Mouse (Mus musculus): ENCODE measurements around the gene Hoxd9.

Gene Hoxd9

DNA sequence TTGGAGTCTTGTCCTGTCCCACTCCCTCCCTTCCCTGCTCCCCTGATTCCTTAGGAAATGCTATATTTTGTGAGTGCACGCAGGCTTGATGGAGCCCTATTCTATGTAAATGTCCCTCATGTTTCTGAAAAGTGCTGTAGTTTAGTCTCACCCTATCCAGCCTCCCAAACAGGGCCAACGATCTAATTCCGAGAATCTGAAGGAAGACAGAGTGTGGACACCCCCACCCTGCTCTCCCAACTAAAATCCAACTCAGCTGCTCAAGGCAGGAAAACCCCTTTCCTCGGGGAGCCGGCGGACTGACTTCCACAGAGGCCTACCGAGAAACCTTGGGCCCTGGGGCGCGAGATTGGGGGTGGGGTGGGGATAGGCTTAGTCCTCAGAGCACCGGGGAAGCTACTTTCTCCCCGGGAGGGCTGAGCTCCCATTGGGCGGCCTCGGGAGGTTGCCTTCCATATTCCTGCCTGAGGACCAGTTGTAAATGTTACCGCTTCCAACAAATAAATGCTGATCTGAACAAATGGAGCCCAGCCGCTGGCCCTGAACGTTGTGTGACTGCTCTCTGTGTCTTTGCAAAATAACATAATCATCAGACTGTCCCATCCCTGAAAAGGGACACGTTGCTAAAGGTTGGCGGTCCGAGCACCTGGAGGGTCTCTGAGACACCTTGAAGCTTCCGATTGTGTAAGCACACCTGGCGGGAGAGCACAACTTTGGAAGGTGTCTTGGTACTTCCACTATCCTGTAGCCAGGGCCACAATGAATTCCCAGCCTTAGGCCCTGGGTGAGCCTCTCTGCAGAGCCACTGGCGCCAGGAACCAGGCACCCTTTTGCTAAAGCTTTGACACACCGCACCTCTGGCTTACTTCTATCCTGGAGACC, 2.4 kb downstream of the Hoxd9 start:
- no peak for DNase-seq

DNA sequence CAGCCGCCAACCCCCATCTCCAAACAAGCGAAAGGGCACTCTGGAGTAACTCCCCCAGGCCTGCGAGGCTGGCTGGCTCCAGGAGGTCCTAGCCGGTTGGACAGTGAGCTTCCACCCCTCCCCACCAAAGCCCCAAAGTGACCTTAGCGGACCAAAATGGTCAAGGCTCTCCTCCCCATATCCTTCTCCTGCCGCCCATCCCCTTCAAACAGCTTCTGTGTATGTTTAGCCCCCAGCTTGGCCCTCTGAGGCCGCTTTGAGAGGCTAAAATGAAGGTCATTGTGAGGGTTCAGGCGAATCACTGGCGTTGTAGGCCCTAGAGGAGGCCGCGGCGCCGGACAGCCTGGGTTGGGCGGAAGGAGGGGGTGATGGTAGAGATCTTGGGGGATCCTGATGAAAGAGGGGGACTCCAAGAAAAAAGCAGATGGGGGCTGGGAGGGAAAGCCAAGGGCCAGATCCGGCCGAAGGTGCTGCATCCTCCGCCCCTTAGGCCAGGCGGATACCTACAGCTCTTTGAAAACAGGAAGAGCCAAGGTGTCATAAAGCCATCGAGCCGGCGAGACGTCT, 3.1 kb downstream of the Hoxd9 start:
- DNase-seq: no peak

DNA sequence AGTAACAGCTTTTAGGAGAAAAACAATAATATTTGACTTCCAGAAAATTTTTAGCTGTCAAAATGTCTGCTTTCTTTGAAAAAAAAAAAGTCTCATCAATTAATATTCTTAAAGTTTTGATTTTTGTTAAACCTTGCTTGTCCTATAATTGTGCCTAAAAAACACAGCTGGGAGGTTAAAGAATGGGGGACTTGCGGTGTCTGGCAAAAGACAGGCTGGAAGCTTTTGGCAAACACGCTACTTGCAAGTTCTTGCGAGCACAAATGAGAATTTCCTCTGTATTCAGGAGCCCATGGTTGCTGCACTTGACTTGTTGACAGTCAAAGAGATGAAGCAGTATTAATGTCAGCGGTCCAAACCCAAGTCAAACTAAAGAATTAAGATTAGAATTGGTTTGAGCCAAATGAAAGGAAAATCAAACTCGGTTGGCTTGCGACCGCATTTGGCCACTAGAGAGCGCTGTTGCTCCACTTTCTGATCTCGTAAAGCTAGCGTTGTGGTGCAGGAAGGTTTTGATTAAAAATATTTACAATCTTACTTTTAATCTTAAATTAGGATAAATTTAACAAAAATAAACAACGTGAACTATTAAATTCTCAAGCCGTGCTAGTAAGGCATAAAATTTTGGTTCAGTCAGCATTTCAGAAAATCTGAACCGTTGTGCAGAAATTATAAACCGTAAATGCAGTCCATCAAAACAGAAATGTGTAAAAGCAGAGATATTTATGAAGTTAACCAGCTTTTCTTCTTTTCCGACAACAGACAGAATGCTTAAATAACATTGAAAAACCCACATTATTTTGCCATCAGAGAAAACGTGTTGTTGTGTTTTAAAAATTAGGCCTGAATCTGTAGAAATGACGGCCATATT, 4.7 kb downstream of the Hoxd9 start:
- DNase-seq: no peak

DNA sequence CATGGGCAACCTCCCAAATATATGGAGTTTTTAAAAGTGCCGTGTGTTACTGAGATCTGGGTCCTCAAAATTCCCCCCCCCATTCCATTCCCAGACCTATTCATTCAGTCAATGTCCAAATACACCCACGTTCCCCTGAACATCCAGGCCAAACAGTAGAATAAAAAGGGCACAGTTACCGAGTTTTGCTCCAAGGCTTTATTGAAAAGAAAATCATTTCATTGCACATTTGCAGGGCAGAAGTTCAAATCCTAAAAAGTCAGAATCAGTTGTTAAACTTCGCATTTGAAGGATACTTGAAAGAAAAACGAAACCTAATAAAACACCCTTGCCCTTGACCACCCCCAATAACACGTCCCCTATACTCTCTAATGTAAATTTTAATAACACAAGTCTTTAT, 5.3 kb downstream of the Hoxd9 start:
- DNase-seq: no peak

DNA sequence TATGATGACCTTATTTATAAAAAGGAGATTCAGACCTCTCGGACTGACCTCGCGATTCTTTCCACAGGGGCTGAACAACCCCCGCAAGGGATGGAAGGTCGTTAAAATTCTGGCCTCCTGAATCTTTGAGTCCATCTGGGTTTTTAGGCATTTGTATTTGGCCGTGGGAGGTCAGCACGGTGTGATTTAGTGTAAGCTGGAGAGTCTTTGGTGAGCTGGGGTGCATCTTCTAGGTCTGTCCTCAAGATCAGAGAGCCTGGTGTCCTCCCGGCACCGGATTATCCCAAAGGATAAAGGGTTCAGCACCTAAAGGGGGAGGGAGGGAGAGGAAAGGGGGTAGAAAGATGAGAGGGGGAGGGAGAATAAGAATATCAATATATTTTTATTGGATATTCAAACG, 5.8 kb downstream of the Hoxd9 start:
- no peak for DNase-seq

DNA sequence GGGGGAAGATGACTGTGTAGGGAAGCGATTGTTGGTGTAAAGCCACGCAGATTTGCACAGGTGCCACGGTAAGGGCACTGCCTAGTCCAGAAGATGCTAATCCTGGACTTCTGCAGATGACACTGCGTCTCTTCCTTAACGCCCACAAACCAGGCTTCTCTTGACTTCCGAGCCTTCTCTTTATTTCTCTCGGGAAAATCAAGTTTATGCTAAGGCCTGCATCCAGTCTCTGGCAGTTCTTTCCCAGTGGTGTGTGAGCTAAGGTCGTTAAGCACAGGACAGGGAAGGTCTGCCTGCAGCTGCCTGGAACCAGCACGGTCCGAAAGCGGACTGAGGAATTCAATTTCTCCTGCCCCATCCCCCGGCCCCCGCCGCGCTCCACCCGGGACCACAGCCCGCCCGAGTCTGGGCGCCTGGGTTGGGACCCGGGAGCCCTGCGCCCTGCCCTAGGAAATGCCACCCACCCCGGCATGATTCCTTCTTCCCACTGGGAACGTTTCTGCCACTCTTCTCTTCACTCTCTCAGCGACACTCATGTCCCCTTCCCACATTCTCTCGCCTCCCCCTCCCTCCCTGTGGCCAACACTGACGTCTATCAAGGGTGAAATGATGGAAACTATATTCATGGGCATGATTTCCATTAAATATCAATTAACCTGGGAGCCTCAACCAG, 6.3 kb downstream of the Hoxd9 start:
- no peak for DNase-seq

DNA sequence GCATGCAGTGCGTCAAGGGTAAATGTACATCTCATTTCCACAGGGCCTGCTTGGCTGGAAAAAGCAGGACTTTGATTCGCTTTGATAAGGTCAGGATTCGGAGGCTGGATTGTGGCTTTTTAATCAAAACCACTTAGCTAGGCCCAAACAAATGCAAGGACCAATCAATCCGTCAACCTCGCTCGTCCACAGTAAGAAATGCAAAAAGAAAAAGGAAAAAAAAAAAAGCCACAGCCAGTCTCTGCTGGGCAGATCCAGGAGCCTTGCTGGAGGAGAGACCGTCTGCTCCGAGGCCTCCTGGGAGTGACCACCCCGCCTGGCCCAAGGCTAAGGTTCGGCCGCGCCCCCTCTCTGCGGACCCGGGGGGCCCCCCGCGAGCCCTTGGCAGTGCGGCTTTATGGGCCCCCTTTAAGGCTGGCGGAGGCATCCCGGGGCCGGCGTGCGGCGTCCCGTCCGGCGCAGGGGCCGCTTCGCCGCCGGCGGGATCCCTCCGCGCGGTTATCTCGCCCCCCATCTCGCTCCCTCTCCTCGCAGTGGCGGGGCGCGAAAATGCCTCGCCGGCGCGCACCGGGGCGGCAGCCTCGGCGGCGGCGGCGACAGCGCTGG, 7.0 kb downstream of the Hoxd9 start, which contains the start of gene Hoxd8:
Gene Hoxd8, plus strand, starts transcription at position 223 of the 606 bp plus-strand sequence.
- DNase-seq: no peak

DNA sequence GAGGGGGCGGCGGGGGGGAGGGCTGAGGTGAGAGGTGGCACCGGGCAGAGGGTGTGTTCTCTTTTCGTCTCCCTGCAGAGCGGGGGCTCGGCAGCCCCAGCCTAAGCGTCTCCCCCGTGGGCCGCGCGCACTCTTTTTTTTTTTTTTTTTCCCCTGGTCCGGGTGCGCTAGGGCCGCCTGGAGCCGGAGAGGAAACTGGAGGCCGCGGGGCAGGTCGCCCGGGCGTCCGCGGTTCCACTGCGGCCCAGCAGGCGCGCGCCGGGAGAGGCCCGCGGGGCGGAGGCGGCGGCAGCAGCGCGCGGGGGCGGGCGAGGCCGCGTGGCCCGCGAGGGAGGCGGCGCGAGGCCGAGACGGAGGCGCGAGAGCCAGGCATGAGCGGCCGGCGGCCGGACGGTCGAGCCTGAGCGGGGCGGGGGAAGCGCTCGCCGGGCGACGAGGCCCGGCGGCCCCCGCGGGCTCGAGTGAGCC, 7.5 kb downstream of the Hoxd9 start:
- no peak for DNase-seq

DNA sequence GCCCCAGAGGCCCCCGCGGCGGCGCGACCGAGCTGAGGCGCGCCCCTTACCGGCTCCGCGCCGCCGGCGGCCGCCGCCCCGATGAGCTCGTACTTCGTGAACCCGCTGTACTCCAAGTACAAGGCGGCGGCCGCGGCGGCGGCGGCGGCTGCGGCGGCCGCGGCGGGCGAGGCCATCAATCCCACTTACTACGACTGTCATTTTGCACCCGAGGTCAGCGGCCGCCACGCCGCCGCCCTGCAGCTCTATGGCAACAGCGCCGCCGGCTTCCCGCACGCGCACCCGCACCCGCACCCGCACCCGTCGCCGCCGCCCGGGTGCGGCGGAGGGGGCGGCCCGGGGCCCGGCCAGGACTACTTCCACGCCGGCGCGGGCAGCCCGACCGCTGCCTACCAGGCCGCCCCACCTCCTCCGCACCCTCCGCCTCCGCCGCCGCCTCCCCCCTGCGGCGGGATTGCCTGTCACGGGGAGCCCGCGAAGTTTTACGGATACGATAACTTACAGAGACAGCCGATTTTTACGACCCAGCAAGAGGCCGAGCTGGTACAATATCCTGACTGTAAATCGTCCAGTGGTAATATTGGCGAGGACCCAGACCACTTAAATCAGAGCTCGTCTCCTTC, 8.1 kb downstream of the Hoxd9 start:
- DNase-seq: no peak

DNA sequence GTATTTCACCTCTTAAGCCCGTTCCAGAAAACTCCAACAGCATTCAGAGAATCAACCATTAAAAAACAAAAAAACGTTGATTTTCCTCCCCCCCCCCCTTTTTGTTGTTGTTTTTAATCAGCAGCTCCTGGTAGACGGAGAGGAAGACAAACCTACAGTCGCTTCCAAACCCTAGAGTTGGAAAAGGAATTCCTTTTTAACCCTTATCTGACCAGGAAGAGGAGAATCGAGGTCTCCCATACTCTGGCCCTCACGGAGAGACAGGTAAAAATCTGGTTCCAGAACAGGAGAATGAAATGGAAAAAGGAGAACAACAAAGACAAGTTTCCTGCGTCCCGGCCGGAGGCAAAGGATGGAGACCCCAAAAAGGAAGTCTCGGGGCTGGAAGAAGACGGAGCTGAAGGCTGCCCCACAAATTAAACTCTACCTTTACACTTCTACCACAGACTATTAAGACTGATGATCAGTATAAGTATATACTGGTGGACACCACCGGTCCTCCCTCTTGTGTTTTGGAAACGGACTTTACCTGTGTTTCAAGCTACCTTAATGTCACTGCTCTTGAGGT, 8.9 kb downstream of the Hoxd9 start:
- no peak for DNase-seq

DNA sequence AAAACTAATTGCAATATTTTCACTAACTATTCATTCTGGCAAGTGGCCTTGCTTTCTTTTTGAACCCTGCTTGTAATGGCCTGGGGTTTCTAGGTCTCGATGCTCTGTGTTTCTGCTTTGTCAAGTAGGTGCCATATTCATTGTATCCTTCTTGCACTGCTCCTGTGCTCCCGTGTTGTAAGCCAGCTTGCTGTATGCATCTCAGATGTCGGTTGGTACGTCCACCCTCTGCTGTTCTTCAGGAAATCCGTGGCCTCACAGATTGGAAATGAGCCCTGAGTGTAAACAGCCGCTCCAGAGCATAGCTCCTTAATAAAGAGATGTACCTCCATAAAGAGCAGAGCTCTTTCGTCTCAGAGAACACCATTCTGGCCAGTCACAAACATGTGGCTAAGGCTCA, 10.1 kb downstream of the Hoxd9 start:
- DNase-seq: no peak

DNA sequence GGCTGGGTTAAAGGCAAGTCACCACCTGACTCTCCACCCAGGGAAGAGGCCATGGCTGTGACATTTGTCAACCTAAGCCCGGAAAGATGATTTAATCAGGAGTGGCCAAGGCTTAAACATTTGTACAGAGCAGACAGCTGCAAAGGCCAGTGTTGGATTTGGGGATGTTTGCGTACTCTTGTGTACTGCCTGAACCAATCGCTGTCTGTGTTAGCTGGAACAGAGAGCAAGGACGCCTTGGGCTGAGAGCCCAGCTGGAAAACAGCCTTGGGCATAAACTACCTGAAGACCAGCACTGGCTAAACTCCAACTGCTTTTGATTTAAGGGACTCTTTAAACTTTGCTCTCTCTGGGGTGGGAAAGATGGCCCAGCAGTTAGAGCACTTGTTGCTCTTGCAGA, 11.1 kb downstream of the Hoxd9 start:
- no peak for DNase-seq

DNA sequence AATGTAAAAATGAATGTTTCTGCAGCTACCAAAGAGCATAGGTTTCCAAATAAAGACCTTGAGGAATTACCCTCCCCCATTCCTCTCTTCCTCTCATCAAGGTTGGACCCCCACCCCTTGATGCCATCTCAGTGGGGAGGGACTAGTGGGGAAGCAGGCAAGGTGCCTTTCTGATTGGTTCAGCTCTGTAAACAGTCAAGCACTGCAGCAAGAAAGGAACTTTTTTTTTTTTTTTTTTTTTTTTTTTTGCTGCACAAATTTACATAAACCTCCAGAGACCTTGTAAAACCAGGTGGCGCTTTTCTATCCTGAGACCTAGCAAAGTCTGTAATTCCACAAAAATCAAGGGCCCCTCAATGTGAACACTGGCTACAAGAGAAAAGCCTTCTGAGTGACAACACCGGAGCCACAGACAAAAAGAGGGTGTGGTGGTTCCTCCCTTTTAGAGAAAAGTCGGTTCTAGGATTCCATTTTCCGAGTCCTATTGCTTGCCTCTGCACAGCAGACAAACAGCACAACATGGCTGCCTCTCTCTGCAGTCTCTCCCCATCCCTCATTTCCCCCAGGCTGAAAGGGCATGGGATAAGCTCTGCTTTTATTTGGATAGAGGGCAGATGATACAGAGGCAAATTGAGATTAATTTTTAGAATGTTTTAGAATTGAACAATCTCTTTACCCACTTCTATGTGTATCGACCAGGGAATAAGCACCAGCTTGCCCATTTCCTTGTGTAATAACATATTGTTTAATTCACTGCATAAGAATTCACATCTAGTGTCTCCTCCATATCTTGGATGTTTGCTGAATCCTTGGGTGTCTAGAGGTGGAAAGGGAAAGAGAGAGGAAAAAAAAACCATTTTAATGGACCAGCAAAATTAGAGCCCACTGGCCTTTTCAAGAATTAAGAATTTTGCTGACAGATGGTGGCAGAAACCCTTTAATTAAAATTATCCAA, 12.2 kb downstream of the Hoxd9 start:
- no peak for DNase-seq

DNA sequence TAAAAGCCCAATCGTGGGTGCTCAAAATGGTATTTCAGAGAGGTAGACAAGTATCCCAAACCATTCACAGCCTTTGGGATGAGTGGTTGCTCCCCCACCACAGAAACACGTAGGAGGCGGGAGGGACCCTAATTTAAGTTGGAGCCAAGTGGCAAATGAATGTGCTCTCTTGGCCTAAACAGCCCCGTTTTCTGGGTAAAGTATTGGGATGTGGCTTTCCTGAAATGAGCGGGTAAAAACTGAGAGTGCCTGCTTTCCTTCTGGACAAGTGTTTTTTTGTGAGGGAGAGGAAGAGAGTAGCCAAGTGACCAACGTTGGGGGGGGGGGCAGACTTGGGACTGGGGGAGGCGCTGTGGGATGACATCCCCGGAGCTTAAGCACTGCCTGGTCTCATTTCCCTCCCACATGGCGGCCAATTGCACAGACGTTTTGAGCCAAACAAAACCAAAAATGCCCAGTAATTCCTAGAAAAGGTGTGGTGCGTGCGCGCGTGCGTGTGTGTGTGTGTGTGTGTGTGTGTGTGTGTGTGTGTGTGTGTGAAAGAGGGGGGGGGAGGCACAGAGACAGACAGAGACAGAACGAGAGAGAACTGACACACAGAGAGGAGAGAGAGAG, 13.5 kb downstream of the Hoxd9 start:
- no peak for DNase-seq

DNA sequence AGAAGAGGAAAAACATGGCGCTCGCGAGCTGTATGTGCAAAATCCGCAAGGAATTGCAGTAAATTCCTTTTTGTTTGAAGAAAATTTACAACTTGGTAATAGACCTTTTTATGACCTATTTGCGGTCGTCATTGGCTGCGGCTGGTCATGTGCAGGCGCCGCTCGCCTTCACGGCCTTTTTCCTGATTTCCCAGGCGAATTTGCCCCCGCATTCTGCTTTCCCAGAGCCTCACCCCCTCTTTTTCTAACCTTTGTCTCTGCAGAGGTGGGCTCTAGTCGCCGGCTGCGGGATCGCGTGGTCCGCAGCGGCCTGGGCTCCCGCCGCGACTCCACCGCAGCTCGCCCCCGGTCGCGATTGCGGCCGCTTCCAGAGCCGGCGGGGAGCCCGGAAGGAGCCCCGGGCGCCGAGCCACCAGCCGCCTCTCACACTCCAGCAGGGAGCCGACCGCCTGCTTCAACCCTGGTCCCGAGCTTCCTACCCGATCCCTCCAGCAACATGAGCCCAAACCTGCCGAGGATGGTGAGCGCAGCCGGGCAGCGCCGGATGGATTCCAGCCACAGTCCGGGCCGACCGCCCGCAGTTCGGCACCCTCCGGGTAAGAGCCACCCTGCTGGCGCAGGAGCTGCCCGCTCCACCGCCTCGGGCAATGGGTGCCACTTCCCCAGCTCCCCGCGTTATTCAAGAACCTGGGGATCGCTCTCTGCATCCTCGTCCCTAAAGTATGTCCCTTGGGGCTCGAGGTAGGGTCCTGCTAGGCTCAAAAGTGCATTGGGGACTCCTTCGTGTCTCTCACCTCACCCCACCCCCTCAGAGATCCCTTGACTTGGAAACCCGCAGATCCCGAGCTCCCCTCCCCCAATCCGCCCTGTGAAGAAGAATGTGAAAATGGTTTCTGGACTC, 14.4 kb downstream of the Hoxd9 start, which contains the start of the genes Hoxd3 and Hoxd4:
Gene Hoxd3, plus strand, starts transcription at position 207 of the 901 bp plus-strand sequence.
Gene Hoxd4, plus strand, starts transcription at position 209 of the 901 bp plus-strand sequence.
- DNase-seq: no peak

DNA sequence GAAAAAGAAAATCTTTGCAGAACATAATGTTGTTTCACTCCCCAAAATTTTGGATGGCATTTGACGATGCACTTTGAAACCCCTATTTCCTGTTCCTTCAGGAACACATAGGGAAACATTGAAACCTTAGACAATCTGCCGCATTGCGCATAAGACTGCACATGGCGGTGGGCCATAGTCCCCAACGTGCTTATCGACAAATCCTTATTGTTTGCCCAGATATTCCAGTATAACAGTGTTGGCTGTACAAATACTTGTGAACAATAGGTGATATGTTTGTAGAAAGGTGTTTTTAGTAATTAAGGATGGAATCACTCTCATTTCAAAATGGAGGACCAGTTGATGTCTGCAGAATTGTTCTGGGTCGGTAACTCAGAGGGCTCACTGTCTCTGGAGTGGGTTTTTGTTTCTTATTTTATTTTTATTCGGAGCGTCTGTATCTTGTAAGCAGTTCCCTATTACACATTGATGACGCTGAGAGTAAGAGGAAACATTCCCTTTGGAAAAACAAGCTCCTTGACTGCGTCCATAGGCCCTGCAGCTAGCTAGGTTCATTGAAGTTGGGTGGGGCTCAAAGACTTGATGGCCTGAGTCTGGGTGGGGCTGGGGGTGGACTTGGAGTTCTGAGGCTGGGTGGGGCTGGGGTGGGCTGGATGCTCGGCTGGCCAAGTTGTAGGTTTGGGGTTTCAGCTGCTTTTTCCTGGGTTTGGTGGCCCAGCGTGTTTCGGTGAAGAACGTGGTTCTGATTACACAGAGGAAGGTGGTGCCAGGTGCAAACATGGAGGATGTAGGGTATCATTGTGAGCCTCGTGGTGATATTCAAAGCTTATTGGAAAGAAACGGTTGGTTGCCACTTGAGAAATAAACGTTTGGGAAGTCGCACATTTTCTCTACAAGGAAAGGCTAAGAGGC, 16.0 kb downstream of the Hoxd9 start:
- DNase-seq: no peak

DNA sequence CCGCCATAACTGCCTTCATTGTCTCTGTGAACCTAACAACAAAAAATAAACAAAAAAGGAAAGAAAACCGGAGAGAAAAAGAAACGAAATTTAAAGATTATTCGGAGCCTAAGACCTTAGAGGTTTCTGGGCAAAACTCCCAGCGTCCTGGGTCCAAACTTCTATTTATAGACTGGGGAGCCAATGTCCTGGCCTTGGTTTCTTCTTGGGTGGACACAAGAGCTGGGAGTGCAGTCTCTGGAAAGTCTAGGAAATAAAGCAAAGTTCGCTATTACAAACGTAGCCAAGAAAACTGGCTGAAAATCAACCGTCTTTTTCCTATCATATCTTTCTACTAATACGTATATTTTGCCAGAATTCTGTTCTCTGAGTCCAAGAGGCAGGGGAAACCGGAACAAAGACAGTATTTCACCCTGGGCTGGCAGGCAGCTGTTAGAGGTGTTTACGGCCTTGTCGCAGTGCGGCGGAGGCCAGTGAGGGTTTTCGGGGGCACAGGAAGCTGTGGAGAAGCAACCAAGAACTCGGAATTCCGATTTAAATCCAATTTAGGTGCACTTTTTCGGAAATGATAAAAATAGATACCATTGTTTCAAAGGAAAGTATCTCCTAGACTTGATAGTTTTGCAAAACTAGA, 16.7 kb downstream of the Hoxd9 start:
- no peak for DNase-seq
